Mouse (Mus musculus): Measurements from ENCODE around the gene Arpc3. TPM values are rescaled to one million over a fixed set of nuclear protein-coding genes. Genes with fewer than 3 reads are reported as not detected.
"Not testable (repeated sequence)": the region's sequence is repeated elsewhere in the genome, so short reads cannot be mapped to it uniquely, and the experiment has no call there.

Arpc3 gene
- polyA plus RNA-seq, 1 experiment from 2014 or later, result 154 TPM

DNA sequence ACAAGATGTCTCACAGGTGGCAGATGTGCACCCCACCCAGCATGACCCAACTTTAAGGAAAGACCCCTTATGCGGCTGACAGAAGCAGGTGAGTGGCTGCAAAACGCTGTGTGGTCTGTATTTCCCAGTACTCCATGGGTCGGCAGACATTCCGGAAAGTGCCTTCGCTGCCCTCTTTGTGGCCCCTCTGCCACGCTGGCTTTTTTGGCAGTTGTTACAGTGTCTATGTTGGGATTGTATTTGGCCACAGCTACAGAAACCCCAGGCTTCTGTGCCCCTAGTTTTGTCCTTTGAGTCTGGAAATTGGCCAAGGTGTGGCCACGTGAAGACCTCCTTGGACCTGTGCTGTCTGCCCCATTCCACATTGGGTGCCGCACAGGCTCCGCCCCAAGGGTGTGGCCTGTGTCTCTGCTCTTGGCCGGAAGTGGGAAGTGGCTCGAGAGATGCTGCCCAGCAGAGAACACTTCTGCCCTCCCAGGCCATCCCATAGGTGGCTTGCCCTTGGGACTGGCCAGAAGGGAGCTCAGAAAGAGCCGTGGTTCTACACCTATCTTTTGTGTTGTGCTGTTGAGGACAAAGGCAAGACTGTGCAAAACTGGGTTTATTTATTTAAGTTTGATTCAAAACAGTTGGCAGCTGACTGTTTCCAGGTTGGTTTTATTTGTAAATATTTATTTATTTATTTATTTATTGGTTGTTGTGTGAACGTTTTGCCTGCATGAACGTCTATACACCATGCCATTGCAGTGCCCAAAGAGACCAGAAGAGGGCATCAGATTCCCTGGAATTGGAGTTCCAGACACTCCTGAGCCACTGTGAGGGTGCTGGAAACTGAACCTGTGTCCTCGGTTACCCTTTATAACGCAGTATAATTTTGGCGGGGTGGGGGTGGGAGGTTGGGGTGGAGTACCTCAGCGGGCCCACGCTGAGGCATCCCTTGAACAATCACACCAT, 18.3 kb downstream of the Arpc3 start:
- Histone ChIP-seq H3K9ac (replicated peaks; ENCODE audit: low read length) (no peak overlapping the region), H3K27me3 (ENCODE audit: insufficient read depth, low read length) (no peaks in the 10 kb centered on the region), H3K9me3 (ENCODE audit: low read length) (peaks cover 8% of the 10 kb centered on the region; the same call in 1 of the 2 replicates), H3K4me3 (ENCODE audit: low read length) (no peak overlapping the region), H3K4me1 (ENCODE audit: insufficient read depth, low read length) (peaks cover 4% of the 10 kb centered on the region; the same call in 1 of the 2 replicates), H3K4me2 (replicated peaks; ENCODE audit: low read depth, low read length) (no peak overlapping the region), H3K36me3 (ENCODE audit: insufficient read depth, low read length) (peaks cover 36% of the 10 kb centered on the region), H3K27ac (ENCODE audit: low read length) (no peak overlapping the region)
- WGBS, result 88% methylated on average over 19 of the region's 19 CpGs
- ATAC-seq (ENCODE audit: low FRiP score, low TSS enrichment), result no peak

DNA sequence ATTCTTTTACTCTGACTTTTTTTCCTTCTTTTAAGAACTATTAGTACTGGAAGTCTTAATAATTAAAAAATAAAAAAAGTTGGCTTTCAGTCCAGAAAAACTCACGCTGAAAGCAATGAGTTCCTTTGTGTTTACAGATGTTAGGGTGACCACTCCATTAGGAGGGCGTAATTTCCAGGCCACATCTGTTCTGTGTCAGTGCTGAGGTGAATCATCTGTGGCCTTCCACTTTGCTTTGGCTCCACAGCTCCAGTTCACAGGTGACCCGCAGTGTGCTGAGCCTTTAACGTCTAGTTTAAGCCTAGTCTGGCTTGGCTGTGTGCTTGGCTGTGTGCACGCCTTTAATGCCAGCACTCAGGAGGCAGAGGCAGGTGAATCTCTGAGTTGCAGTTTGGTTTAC, 20.2 kb downstream of the Arpc3 start:
- no peak for ATAC-seq (ENCODE audit: low FRiP score, low TSS enrichment)
- 73% methylated on average over 5 of the region's 5 CpGs for WGBS
- H3K27me3 ChIP-seq (ENCODE audit: insufficient read depth, low read length), result no peaks in the 10 kb centered on the region

DNA sequence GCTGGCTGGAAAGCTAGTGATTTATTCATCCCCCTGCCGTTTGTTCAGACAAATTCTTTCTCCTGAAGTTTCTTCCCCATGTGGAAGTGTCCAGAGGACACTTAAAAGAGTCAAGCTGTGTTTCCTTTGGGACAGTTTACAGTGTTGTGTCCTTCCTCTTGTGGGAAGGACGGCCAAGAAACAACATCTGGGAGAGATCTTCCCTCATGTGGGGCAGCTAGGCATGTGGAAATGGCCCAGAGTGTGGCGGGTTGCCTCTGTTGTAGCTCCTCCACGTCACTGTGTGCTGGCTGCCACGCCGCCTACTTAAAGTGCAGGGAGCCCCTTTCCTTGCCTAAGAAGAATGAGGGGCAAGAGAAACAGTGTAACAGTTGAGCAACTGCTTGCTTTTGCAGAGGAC, 21.1 kb downstream of the Arpc3 start:
- H3K9me3 ChIP-seq (ENCODE audit: low read length), result peaks cover 5% of the 10 kb centered on the region; the same call in 1 of the 2 replicates
- no peak overlapping the region for H3K4me2 ChIP-seq (replicated peaks; ENCODE audit: low read depth, low read length)
- no peaks in the 10 kb centered on the region for H3K27me3 ChIP-seq (ENCODE audit: insufficient read depth, low read length)
- 0 out of 2 replicates have a peak, but pooled peaks have one; percentile 54 for ATAC-seq (ENCODE audit: low FRiP score, low TSS enrichment)
- 38% methylated on average over 6 of the region's 6 CpGs for WGBS
- peak overlapping the region; percentile 14; the same call in 1 of the 2 replicates for H3K27ac ChIP-seq (ENCODE audit: low read length)
- H3K4me3 ChIP-seq (ENCODE audit: low read length), result no peak overlapping the region
- H3K9ac ChIP-seq (replicated peaks; ENCODE audit: low read length), result no peak overlapping the region
- H3K36me3 ChIP-seq (ENCODE audit: insufficient read depth, low read length), result peaks cover 8% of the 10 kb centered on the region
- peaks cover 4% of the 10 kb centered on the region; the same call in 1 of the 2 replicates for H3K4me1 ChIP-seq (ENCODE audit: insufficient read depth, low read length)

More for the DNA sequence above, 20.2 kb downstream of the Arpc3 start:
- Histone ChIP-seq H3K9me3 (ENCODE audit: low read length) (peaks cover 5% of the 10 kb centered on the region; the same call in 1 of the 2 replicates), H3K27ac (ENCODE audit: low read length) (no peak overlapping the region), H3K9ac (replicated peaks; ENCODE audit: low read length) (no peak overlapping the region), H3K36me3 (ENCODE audit: insufficient read depth, low read length) (peaks cover 16% of the 10 kb centered on the region), H3K4me1 (ENCODE audit: insufficient read depth, low read length) (peaks cover 4% of the 10 kb centered on the region; the same call in 1 of the 2 replicates), H3K4me3 (ENCODE audit: low read length) (no peak overlapping the region), H3K4me2 (replicated peaks; ENCODE audit: low read depth, low read length) (no peak overlapping the region)

DNA sequence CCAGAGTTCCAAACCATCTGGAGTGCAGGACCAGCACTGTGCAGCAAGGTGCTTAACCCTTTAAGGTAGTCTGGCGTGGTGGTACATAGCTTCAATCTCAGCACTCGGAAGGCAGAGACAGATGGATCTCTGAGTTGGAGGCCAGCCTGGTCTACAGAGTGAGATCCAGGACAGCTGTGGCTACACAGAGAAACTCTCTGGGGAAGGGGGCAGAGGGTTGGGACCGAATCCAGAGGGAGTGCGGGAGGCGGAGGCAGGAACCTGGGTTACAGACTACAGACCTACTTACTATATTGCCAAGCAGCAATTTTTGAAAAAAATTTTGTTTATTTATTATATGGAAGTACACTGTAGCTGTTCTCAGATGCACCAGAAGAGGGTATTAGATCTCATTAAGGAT, 22.7 kb downstream of the Arpc3 start:
- no peak overlapping the region for H3K27ac ChIP-seq (ENCODE audit: low read length)
- H3K9ac ChIP-seq (replicated peaks; ENCODE audit: low read length), result no peak overlapping the region
- no peak overlapping the region for H3K4me3 ChIP-seq (ENCODE audit: low read length)
- WGBS, result 90% methylated on average over 5 of the region's 5 CpGs
- H3K4me2 ChIP-seq (replicated peaks; ENCODE audit: low read depth, low read length), result no peak overlapping the region
- no peaks in the 10 kb centered on the region for H3K27me3 ChIP-seq (ENCODE audit: insufficient read depth, low read length)
- H3K4me1 ChIP-seq (ENCODE audit: insufficient read depth, low read length), result peaks cover 4% of the 10 kb centered on the region; the same call in 1 of the 2 replicates
- ATAC-seq (ENCODE audit: low FRiP score, low TSS enrichment), result no peak
- peaks cover 5% of the 10 kb centered on the region; the same call in 1 of the 2 replicates for H3K9me3 ChIP-seq (ENCODE audit: low read length)
- peaks cover 8% of the 10 kb centered on the region for H3K36me3 ChIP-seq (ENCODE audit: insufficient read depth, low read length)

DNA sequence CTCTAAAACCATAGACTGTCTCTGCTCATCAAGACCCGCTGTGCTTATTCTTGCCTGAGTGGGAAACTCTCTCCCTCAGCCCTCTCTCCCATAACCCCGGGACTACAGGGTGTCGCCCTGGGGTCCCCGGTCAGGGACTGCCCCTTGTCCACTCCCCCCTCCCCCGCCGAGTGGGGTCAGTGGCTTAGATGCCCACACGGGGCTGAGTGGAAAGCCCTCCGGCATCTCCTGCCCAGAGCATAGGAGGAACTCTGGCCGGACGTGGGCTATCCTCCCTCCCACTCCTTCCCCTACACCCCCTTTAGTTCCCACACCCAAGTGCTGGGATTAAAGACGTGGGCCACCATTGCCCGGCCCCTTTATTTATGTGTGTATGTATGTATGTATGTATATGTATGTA, 23.8 kb downstream of the Arpc3 start:
- no peak overlapping the region for H3K27ac ChIP-seq (ENCODE audit: low read length)
- ATAC-seq (ENCODE audit: low FRiP score, low TSS enrichment), result no peak
- H3K36me3 ChIP-seq (ENCODE audit: insufficient read depth, low read length), result peaks cover under 1% of the 10 kb centered on the region; the same call in 1 of the 2 replicates
- no peak overlapping the region for H3K4me2 ChIP-seq (replicated peaks; ENCODE audit: low read depth, low read length)
- WGBS, result 88% methylated on average over 12 of the region's 12 CpGs
- H3K4me1 ChIP-seq (ENCODE audit: insufficient read depth, low read length), result peaks cover 4% of the 10 kb centered on the region; the same call in 1 of the 2 replicates
- H3K9me3 ChIP-seq (ENCODE audit: low read length), result peaks cover 2% of the 10 kb centered on the region; the same call in 1 of the 2 replicates
- no peak overlapping the region for H3K9ac ChIP-seq (replicated peaks; ENCODE audit: low read length)
- H3K4me3 ChIP-seq (ENCODE audit: low read length), result no peak overlapping the region
- no peaks in the 10 kb centered on the region for H3K27me3 ChIP-seq (ENCODE audit: insufficient read depth, low read length)

DNA sequence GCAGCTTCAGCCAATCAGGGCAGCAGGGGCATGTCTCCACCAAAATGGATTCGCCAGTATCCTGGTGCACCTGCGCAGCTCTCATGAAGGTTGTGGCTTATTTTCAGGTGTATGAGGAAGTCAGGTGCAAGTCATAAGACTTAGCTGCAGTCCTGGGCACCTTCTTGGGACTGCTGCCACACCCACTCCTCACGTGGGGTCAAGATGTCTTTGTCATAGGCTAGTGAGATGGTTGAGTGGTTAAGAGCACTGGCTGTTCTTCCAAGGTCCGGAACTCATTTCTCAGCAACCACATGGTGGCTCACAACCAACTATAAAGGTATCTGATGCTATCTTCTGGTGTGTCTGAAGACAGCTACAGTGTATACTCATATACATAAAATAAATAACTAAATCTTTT, 29.0 kb downstream of the Arpc3 start:
- not testable (repeated sequence) for H3K27ac ChIP-seq (ENCODE audit: low read length); H3K4me3 ChIP-seq (ENCODE audit: low read length); H3K9ac ChIP-seq (replicated peaks; ENCODE audit: low read length); H3K9me3 ChIP-seq (ENCODE audit: low read length); H3K36me3 ChIP-seq (ENCODE audit: insufficient read depth, low read length); H3K27me3 ChIP-seq (ENCODE audit: insufficient read depth, low read length)
- WGBS, result 53% methylated on average over 4 of the region's 4 CpGs
- Histone ChIP-seq H3K4me1 (ENCODE audit: insufficient read depth, low read length) (peaks cover 18% of the 10 kb centered on the region), H3K4me2 (replicated peaks; ENCODE audit: low read depth, low read length) (0 out of 2 replicates have a peak overlapping the region, but pooled peaks have one; percentile 87)
- ATAC-seq (ENCODE audit: low FRiP score, low TSS enrichment), result 0 out of 2 replicates have a peak, but pooled peaks have one; percentile 36

DNA sequence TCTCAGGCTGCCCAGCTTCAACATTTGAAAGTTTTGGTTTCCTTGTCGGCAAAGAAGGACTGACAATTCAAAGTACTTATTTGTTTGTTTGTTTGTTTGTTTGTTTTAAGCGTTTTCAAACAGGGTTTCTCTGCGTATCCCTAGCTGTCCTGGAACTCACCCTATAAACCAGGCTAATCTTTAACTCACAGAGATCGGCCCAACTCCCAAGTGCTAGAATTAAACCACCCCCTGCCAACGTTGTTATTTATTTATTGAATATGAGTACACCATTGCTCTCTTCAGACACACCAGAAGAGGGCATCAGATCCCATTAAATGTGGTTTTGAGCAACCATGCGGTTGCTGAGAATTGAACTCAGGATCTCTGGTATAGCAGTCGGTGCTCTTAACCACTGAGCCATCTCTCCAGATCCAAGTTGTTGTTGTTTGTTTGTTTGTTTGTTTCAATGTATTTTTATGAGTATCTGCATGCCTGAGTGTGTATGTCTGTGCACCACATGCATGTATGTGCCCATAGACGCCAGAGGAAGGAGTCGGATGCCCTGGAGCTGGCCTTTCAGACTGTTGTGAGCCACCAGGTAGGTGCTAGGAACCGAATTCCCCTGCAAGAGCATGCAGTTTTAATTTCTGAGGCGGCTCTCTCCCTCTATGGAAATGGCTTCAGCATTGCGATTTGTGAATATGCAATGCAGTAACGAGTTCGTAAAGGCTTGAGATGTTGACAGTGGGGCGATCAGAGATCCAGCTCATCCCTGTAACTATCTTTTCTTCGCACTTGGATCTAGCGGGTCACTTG, 29.8 kb downstream of the Arpc3 start, which contains the start of gene Anapc7:
Gene Anapc7 (plus strand): TSS at position 423 of the 798 bp plus-strand sequence.
- Histone ChIP-seq H3K4me1 (ENCODE audit: insufficient read depth, low read length) (peaks cover 18% of the 10 kb centered on the region), H3K4me2 (replicated peaks; ENCODE audit: low read depth, low read length) (peak within 1 kb of the TSS; percentile 87), H3K9ac (replicated peaks; ENCODE audit: low read length) (peak within 1 kb of the TSS; percentile 95), H3K27me3 (ENCODE audit: insufficient read depth, low read length) (no peaks in the 10 kb centered on the region), H3K4me3 (ENCODE audit: low read length) (peak within 1 kb of the TSS; percentile 99), H3K9me3 (ENCODE audit: low read length) (no peaks in the 10 kb centered on the region), H3K27ac (ENCODE audit: low read length) (peak within 1 kb of the TSS; percentile 94), H3K36me3 (ENCODE audit: insufficient read depth, low read length) (0 out of 2 replicates have a peak, but pooled peaks cover under 1% of the 10 kb centered on the region)
- 19% methylated on average over 17 of the region's 17 CpGs for WGBS
- ATAC-seq (ENCODE audit: low FRiP score, low TSS enrichment), result peak; percentile 71

DNA sequence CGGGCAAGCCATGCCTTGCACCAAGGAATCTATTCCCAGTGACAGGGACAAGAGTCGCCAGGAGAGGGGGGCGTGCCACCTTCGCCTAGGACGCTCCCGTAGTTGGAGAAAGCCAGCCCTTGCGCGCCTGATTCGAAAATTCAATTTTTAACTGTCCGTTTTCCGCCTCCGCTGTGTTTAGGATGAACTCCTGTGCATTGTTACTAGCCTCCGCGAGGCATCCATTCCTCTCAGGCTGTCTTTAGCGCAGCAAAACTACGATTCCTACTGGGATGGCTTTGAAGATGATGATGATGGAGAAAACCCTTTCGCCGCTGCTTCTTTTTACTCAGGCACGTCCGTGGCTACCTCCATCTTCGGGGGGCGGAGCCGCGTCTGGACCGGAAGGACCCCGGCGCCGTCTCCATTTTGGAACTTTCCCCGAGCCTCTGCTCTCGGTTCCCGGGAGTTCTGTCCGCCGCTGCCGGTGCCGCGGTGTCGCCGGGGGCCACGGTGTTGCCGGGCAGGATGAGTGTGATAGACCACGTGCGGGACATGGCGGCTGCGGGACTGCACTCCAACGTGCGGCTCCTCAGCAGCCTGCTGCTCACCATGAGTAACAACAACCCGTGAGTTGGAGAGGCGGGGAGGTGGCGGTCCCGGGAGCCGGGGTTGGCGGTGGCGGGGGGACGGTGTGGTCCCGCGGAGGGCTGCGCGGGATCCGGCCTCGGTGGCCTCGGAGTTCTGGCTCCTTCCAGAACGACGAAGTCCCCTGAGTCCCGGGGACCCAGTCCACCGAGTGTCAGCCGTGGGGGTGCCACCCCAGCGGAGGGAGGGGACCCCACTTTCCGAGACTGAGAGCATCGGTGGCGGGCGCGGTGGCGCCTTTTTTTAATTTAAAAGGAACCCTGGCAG, 30.6 kb downstream of the Arpc3 start:
- peaks cover 18% of the 10 kb centered on the region for H3K4me1 ChIP-seq (ENCODE audit: insufficient read depth, low read length)
- peak; percentile 86 for ATAC-seq (ENCODE audit: low FRiP score, low TSS enrichment)

More for the DNA sequence above, 30.6 kb downstream of the Arpc3 start:
- H3K36me3 ChIP-seq (ENCODE audit: insufficient read depth, low read length), result 0 out of 2 replicates have a peak, but pooled peaks cover 2% of the 10 kb centered on the region
- H3K9ac ChIP-seq (replicated peaks; ENCODE audit: low read length), result peak overlapping the region; percentile 95
- WGBS, result under 1% methylated on average over 71 of the region's 73 CpGs
- no peaks in the 10 kb centered on the region for H3K27me3 ChIP-seq (ENCODE audit: insufficient read depth, low read length)
- peak overlapping the region; percentile 87 for H3K4me2 ChIP-seq (replicated peaks; ENCODE audit: low read depth, low read length)
- H3K9me3 ChIP-seq (ENCODE audit: low read length), result no peaks in the 10 kb centered on the region
- H3K4me3 ChIP-seq (ENCODE audit: low read length), result peak overlapping the region; percentile 99
- peak overlapping the region; percentile 94 for H3K27ac ChIP-seq (ENCODE audit: low read length)

Measured in kidney, embryonic 16.5 days (tissue).